Mouse (Mus musculus) hindbrain, embryonic 13.5 days (tissue): ENCODE measurements around the gene Ihh. TPM values are rescaled to one million over a fixed set of nuclear protein-coding genes. Genes with fewer than 3 reads are reported as not detected.

Experiments
- ATAC-seq: fragments of 200-750 bp; cut with Nextera tagmentation; 2 replicates; pipeline ENCODE4 v1.8.0; 2017; ENCODE audit warnings: moderate TSS enrichment; ENCODE audit not compliant: low FRiP score
- H3K27ac ChIP-seq: fragments of 300-500 bp; sonication (generic); 2 replicates; pipeline ENCODE4 v1.5.1; 2015; ENCODE audit warnings: inconsistent platforms, mild to moderate bottlenecking, moderate library complexity
- H3K27me3 ChIP-seq: fragments of 300-500 bp; sonication (generic); 2 replicates; pipeline ENCODE4 v1.6.1; 2015; ENCODE audit warnings: mild to moderate bottlenecking, inconsistent platforms
- H3K36me3 ChIP-seq: fragments of 300-500 bp; sonication (generic); 2 replicates; pipeline ENCODE4 v1.6.1; 2015; ENCODE audit warnings: mild to moderate bottlenecking, inconsistent platforms
- H3K4me1 ChIP-seq: fragments of 300-500 bp; sonication (generic); replicated peaks from 2 replicates; pipeline ENCODE4 v1.6.1; 2015; ENCODE audit warnings: inconsistent platforms
- H3K4me2 ChIP-seq: fragments of 300-500 bp; sonication (generic); 2 replicates; pipeline ENCODE4 v1.6.1; 2015; ENCODE audit warnings: inconsistent platforms, mild to moderate bottlenecking, moderate library complexity
- H3K4me3 ChIP-seq: fragments of 300-500 bp; sonication (generic); 2 replicates; pipeline ENCODE4 v1.5.1; 2015; ENCODE audit warnings: mild to moderate bottlenecking, inconsistent platforms
- H3K9ac ChIP-seq: fragments of 300-500 bp; sonication (generic); 2 replicates; pipeline ENCODE4 v1.6.1; 2015; ENCODE audit warnings: mild to moderate bottlenecking, inconsistent platforms
- H3K9me3 ChIP-seq: fragments of 300-500 bp; sonication (generic); 2 replicates; pipeline ENCODE4 v1.6.1; 2016; ENCODE audit warnings: inconsistent platforms
- WGBS: fragments of 180-500 bp; shearing (Covaris S2); methylation state at CpG from one replicate; pipeline ENCODE4 v1.1.7; 2015; 5-methylcytosine and 5-hydroxymethylcytosine counted together
- polyA plus RNA-seq: library from polyadenylated mRNA; unstranded; fragments of >200 nt; fragmentation: Nextera tagmentation; extraction: Ambion mirVana; gene quantifications from 2 replicates; pipeline ENCODE4 v1.2.1, GENCODE M21; 2015

Gene Ihh
- polyA plus RNA-seq, 1 experiment from 2014 or later, result 0.14 TPM

GRCm38 (mm10) chr1:74962126-74962852 is 10.8 kb upstream of the Ihh start:
- no peak overlapping the region for H3K4me2 ChIP-seq
- no peak overlapping the region for H3K4me3 ChIP-seq
- 66% methylated on average over 5 of the region's 5 CpGs for WGBS
- ATAC-seq, result no peak
- H3K9me3 ChIP-seq, result no peaks in the 10 kb centered on the region
- H3K27me3 ChIP-seq, result peaks cover 24% of the 10 kb centered on the region
- no peaks in the 10 kb centered on the region for H3K36me3 ChIP-seq
- peaks cover 7% of the 10 kb centered on the region for H3K4me1 ChIP-seq
- no peak overlapping the region for H3K9ac ChIP-seq
- H3K27ac ChIP-seq, result no peak overlapping the region

DNA sequence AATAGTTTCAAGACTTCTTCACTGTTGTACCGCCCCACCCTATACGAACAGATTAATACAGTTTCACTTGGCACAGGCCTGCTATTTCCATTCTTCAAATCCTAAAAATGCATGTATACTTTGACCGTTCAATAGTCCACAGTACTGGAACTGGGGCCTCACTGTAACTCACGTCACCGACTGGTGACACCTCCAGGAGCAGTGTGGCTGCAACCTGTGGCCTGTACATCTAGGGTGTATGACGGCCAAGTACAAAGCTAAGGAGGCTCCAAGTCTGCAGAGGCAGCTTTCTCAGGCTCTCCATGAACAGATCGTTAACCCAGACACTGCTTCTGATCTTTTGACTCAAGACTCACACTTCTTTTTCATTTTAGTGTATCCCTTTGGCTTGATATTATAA is 10.2 kb upstream of the Ihh start:
- 92% methylated on average over 7 of the region's 7 CpGs for WGBS
- no peak overlapping the region for H3K4me3 ChIP-seq
- no peak overlapping the region for H3K9ac ChIP-seq
- H3K27me3 ChIP-seq, result peaks cover 30% of the 10 kb centered on the region
- no peak overlapping the region for H3K4me2 ChIP-seq
- H3K4me1 ChIP-seq, result peaks cover 7% of the 10 kb centered on the region
- ATAC-seq, result no peak
- no peaks in the 10 kb centered on the region for H3K9me3 ChIP-seq
- H3K36me3 ChIP-seq, result no peaks in the 10 kb centered on the region
- H3K27ac ChIP-seq, result no peak overlapping the region

DNA sequence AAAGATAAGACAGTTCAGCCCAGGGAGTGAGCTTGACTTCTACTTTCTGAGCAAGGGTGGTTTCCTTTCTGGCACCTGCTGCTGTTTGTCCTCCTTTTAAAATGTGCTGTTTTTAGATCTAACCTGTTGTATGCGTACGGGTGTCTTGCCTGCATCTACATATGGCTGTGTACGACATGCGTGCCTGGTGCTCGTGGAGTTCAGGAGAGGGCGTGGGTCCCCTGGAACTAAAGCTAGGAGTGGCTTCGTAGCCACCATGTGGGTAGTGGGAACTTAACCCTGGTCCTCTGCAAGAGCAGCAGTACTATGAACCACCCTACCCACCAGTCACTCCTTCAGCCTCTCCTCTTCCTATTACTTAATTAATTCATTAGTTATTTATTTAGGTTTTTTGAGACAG is 8.6 kb upstream of the Ihh start:
- Histone ChIP-seq H3K4me1 (peaks cover 5% of the 10 kb centered on the region), H3K27me3 (peaks cover 42% of the 10 kb centered on the region), H3K4me3 (no peak overlapping the region), H3K4me2 (no peak overlapping the region), H3K9me3 (no peaks in the 10 kb centered on the region), H3K9ac (no peak overlapping the region), H3K36me3 (no peaks in the 10 kb centered on the region), H3K27ac (no peak overlapping the region)
- WGBS, result 91% methylated on average over 7 of the region's 7 CpGs
- ATAC-seq, result no peak

DNA sequence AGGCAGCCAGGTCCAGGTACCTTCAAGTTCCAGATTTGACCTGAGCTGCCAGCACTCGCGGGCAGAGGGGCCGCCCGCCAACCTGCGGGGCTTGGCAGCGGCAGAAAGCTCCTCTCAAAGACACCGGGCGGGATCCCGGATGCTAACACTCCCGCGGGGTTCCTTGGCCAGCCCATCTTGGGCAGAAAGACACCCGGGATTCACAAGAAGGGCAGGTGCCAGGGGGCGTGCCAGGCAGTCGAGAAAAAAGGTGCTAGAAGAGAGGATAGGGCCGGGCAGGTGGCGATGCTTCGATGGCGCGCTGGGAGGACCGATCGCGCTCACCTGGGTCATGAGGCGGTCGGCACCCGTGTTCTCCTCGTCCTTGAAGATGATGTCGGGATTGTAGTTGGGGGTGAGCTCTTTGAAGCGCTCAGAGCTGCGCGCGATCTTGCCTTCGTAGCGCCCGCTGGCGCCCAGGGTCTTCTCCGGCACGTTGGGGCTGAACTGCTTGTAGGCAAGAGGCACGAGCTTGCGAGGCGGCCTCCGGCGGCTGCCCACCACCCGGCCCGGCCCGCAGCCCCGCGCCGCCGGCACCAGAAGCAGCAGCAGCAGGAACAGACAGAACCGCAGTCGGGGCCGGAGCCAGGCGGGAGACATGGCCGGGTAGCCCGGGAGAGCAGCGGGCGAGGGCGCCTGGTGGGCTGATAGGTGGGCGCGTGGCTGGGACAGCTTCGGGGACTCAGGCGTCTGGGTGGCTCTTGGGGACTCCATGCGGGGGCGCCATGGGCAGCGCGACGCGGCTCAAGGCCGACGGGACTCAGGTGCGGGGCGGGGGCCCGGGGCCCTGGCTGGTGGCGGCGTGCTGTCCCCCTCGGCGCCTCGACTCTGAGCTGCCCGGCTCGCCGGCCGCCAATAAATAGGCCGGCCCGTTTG is 639 bp downstream of the Ihh start:
- Histone ChIP-seq H3K4me3 (peak overlapping the region; percentile 39), H3K4me2 (peak overlapping the region; percentile 58), H3K36me3 (no peaks in the 10 kb centered on the region), H3K27me3 (peaks cover 98% of the 10 kb centered on the region), H3K9ac (peak overlapping the region; percentile 56), H3K4me1 (peaks cover 43% of the 10 kb centered on the region), H3K9me3 (no peaks in the 10 kb centered on the region), H3K27ac (no peak overlapping the region)
- no peak for ATAC-seq
- under 1% methylated on average over 63 of the region's 84 CpGs for WGBS

- peak overlapping the region; percentile 58 for H3K4me2 ChIP-seq
- peaks cover 43% of the 10 kb centered on the region for H3K4me1 ChIP-seq
- WGBS, result 3% methylated on average over 16 of the region's 16 CpGs
- no peaks in the 10 kb centered on the region for H3K9me3 ChIP-seq
- H3K27me3 ChIP-seq, result peaks cover 100% of the 10 kb centered on the region
- no peaks in the 10 kb centered on the region for H3K36me3 ChIP-seq
- H3K27ac ChIP-seq, result no peak overlapping the region
- H3K4me3 ChIP-seq, result peak overlapping the region; percentile 39; the same call in 1 of the 2 replicates
- no peak for ATAC-seq
- H3K9ac ChIP-seq, result peak overlapping the region; percentile 56; the same call in 1 of the 2 replicates
Measured at GRCm38 (mm10) chr1:74950066-74950465, 1.4 kb downstream of the Ihh start.

DNA sequence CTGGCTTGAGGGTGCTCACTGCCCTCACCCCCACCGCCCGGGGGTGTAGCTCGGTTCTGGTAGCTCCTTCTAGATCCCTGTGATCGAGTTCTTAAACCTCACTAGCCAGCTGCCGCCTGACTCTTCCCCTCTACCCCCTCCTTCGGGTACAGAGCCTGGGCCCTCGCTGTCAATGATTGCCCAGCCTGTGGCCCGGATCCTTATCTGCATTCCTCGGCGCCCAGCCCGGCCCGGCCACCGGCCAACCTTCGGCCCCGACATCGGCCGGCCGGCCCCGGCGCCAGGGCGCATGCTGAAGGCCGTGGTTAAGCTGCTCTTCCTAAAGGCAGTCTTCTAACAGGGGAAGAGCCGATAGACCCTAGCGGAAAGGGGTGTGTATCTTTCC is 1.8 kb downstream of the Ihh start:
- WGBS, result 3% methylated on average over 24 of the region's 24 CpGs
- Histone ChIP-seq H3K36me3 (no peaks in the 10 kb centered on the region), H3K4me2 (peak overlapping the region; percentile 58; the same call in 1 of the 2 replicates), H3K9ac (0 out of 2 replicates have a peak overlapping the region, but pooled peaks have one; percentile 24), H3K4me1 (peaks cover 43% of the 10 kb centered on the region), H3K4me3 (0 out of 2 replicates have a peak overlapping the region, but pooled peaks have one; percentile 4), H3K27ac (no peak overlapping the region), H3K9me3 (no peaks in the 10 kb centered on the region), H3K27me3 (peaks cover 100% of the 10 kb centered on the region)
- no peak for ATAC-seq

- peak overlapping the region; percentile 55 for H3K4me2 ChIP-seq
- H3K9ac ChIP-seq, result no peak overlapping the region
- no peaks in the 10 kb centered on the region for H3K36me3 ChIP-seq
- peaks cover 43% of the 10 kb centered on the region for H3K4me1 ChIP-seq
- ATAC-seq, result 0 out of 2 replicates have a peak, but pooled peaks have one; percentile 64
- no peak overlapping the region for H3K27ac ChIP-seq
- peaks cover 100% of the 10 kb centered on the region for H3K27me3 ChIP-seq
- H3K4me3 ChIP-seq, result no peak overlapping the region
- WGBS, result 3% methylated on average over 20 of the region's 20 CpGs
- H3K9me3 ChIP-seq, result no peaks in the 10 kb centered on the region
Measured at GRCm38 (mm10) chr1:74948784-74949665, 2.4 kb downstream of the Ihh start.

GRCm38 (mm10) chr1:74947986-74948670 is 3.3 kb downstream of the Ihh start:
- H3K27me3 ChIP-seq, result peaks cover 98% of the 10 kb centered on the region
- H3K4me3 ChIP-seq, result peak overlapping the region; percentile 31
- peak overlapping the region; percentile 55 for H3K4me2 ChIP-seq
- 0 out of 2 replicates have a peak, but pooled peaks have one; percentile 19 for ATAC-seq
- WGBS, result 2% methylated on average over 40 of the region's 41 CpGs
- H3K4me1 ChIP-seq, result peaks cover 43% of the 10 kb centered on the region
- no peak overlapping the region for H3K27ac ChIP-seq
- no peaks in the 10 kb centered on the region for H3K36me3 ChIP-seq
- peak overlapping the region; percentile 69 for H3K9ac ChIP-seq
- H3K9me3 ChIP-seq, result no peaks in the 10 kb centered on the region

DNA sequence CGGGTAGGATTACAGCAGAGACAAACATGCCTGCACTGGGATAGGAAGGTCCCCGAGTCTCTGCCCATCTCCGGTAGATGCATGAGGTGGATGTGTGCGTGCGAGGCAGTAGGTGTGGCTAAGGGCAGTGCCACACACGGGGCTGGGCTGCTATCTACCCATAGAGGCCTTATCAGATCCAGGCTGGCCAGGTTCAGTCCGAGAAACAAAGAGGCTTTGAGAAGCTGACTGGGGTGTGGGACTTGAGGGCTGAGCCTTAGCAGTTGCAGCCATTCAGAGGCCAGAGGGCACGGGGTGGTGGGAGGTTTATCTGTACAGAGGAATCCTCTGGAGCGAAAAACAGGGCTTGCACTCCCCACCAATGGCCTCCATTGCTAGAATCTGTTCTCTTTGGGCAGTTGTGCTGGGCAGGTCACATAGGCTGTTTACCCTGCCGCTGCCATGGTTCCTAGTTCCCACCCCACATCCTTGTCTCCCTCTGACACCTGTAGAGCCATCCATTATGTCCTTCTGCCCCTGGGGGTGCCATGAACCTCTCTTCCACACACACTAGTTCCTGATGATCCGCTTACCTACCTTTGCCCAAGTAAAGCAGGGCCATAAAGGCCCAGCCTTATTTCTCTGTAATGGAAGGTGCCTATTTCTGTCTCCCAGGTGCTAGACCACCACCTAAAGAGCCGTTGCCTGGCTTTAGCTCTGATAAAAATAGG is 9.7 kb downstream of the Ihh start:
- Histone ChIP-seq H3K9ac (no peak overlapping the region), H3K4me2 (no peak overlapping the region), H3K27me3 (peaks cover 79% of the 10 kb centered on the region), H3K36me3 (no peaks in the 10 kb centered on the region), H3K27ac (no peak overlapping the region), H3K9me3 (no peaks in the 10 kb centered on the region), H3K4me3 (no peak overlapping the region), H3K4me1 (no peaks in the 10 kb centered on the region)
- 67% methylated on average over 12 of the region's 12 CpGs for WGBS
- no peak for ATAC-seq

DNA sequence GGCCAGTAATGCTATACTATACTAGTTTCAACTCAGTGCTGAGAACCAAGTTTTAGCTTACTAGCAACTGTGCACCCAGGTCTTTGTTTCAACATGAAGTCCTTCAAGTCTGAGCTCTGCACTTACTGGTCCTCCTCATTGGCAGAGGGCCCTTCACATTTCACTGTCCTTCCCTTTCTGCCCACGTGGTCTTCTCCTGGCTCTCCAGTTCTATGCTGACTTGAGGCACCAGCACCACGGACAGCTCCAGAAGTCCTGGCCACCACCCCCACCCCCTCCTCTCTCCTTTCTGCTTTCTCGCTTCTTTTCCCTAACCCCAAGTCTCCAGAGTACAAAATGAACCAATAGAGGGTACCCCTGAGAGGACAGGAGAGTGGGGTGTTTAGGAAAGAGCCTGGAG is 11.7 kb downstream of the Ihh start:
- peaks cover 66% of the 10 kb centered on the region for H3K27me3 ChIP-seq
- H3K9me3 ChIP-seq, result no peaks in the 10 kb centered on the region
- H3K4me1 ChIP-seq, result no peaks in the 10 kb centered on the region
- no peak overlapping the region for H3K27ac ChIP-seq
- H3K36me3 ChIP-seq, result no peaks in the 10 kb centered on the region
- ATAC-seq, result no peak
- H3K4me2 ChIP-seq, result no peak overlapping the region
- H3K9ac ChIP-seq, result no peak overlapping the region
- 8% methylated on average over 3 of the region's 3 CpGs for WGBS
- no peak overlapping the region for H3K4me3 ChIP-seq
